Mouse (Mus musculus) megakaryocyte, embryonic 14.5 days (primary cell): ENCODE data around the gene Ddx49. TPM values are rescaled to one million over a fixed set of nuclear protein-coding genes. Genes with fewer than 3 reads are reported as not detected.

Experiments
- H3K27me3 ChIP-seq: replicated peaks from 2 replicates; pipeline ENCODE3; 2012; ENCODE audit warnings: inconsistent platforms
- H3K36me3 ChIP-seq: replicated peaks from 2 replicates; pipeline ENCODE3; 2012; ENCODE audit warnings: low read length, inconsistent platforms, mixed read lengths
- H3K4me1 ChIP-seq: 2 replicates; pipeline ENCODE4 v1.6.1; 2012; ENCODE audit warnings: inconsistent platforms
- H3K4me3 ChIP-seq: replicated peaks from 2 replicates; pipeline ENCODE3; 2012; ENCODE audit warnings: moderate library complexity, mild to moderate bottlenecking, inconsistent platforms
- H3K9me3 ChIP-seq: 2 replicates; pipeline ENCODE4 v1.6.1; 2012; ENCODE audit warnings: inconsistent platforms
- FLI1 ChIP-seq: IDR thresholded peaks from 2 replicates; pipeline ENCODE4 v1.6.1; 2012; ENCODE audit warnings: low read length, inconsistent platforms, mixed read lengths
- GATA1 ChIP-seq: IDR thresholded peaks from 3 replicates; pipeline ENCODE4 v1.6.1; 2012; ENCODE audit warnings: mixed read lengths, low read length, inconsistent platforms, borderline replicate concordance
- polyA plus RNA-seq: library from polyadenylated mRNA; stranded (reverse); fragments of >175 nt; gene quantifications from 2 replicates; pipeline ENCODE4 v1.2.3, GENCODE M21; 2012; ENCODE audit warnings: low replicate concordance; ENCODE audit not compliant: insufficient read depth

Ddx49 gene
- polyA plus RNA-seq, 1 experiment, result 36.4 TPM

GRCm38 (mm10) chr8:70284421-70284820 is 17.9 kb downstream of the Ddx49 start:
- Histone ChIP-seq H3K4me3 (peak overlapping the region; percentile 86), H3K36me3 (peaks cover 62% of the 10 kb centered on the region), H3K9me3 (no peaks in the 10 kb centered on the region), H3K4me1 (peaks cover 60% of the 10 kb centered on the region), H3K27me3 (no peaks in the 10 kb centered on the region)
- no peak for TF ChIP-seq FLI1
- TF ChIP-seq GATA1, result no peak

- TF ChIP-seq FLI1 (no peak), GATA1 (no peak)
- Histone ChIP-seq H3K9me3 (no peaks in the 10 kb centered on the region), H3K27me3 (no peaks in the 10 kb centered on the region), H3K4me3 (peak overlapping the region; percentile 92), H3K4me1 (peaks cover 68% of the 10 kb centered on the region), H3K36me3 (peaks cover 52% of the 10 kb centered on the region)
These were observed 18.9 kb downstream of the Ddx49 start for GRCm38 (mm10) chr8:70283136-70284077.

- peak within 1 kb of the TSS; percentile 92 for H3K4me3 ChIP-seq
- H3K4me1 ChIP-seq, result peaks cover 75% of the 10 kb centered on the region
- TF ChIP-seq FLI1 (no peak), GATA1 (no peak)
- H3K9me3 ChIP-seq, result no peaks in the 10 kb centered on the region
- H3K27me3 ChIP-seq, result no peaks in the 10 kb centered on the region
- peaks cover 46% of the 10 kb centered on the region for H3K36me3 ChIP-seq
These were observed 19.6 kb downstream of the Ddx49 start, which contains the start of gene Homer3 for GRCm38 (mm10) chr8:70282603-70283135. TSS of gene Homer3 (plus strand) at chr8:70282827.

GRCm38 (mm10) chr8:70281001-70281400 is 21.3 kb downstream of the Ddx49 start:
- H3K4me3 ChIP-seq, result peak overlapping the region; percentile 51
- peaks cover 89% of the 10 kb centered on the region for H3K4me1 ChIP-seq
- H3K36me3 ChIP-seq, result peaks cover 32% of the 10 kb centered on the region
- H3K9me3 ChIP-seq, result no peaks in the 10 kb centered on the region
- H3K27me3 ChIP-seq, result no peaks in the 10 kb centered on the region
- TF ChIP-seq GATA1, result no peak
- TF ChIP-seq FLI1, result no peak

- peaks cover 88% of the 10 kb centered on the region for H3K4me1 ChIP-seq
- peak overlapping the region; percentile 93 for H3K4me3 ChIP-seq
- H3K36me3 ChIP-seq, result peaks cover 22% of the 10 kb centered on the region
- no peak for TF ChIP-seq GATA1
- TF ChIP-seq FLI1, result no peak
- no peaks in the 10 kb centered on the region for H3K9me3 ChIP-seq
- H3K27me3 ChIP-seq, result no peaks in the 10 kb centered on the region
These were observed 23.0 kb downstream of the Ddx49 start for GRCm38 (mm10) chr8:70279266-70279665.

- H3K9me3 ChIP-seq, result no peaks in the 10 kb centered on the region
- peak overlapping the region; percentile 93 for H3K4me3 ChIP-seq
- H3K36me3 ChIP-seq, result peaks cover 22% of the 10 kb centered on the region
- peaks cover 93% of the 10 kb centered on the region for H3K4me1 ChIP-seq
- no peak for TF ChIP-seq GATA1
- TF ChIP-seq FLI1, result no peak
- H3K27me3 ChIP-seq, result no peaks in the 10 kb centered on the region
These were observed 24.1 kb downstream of the Ddx49 start for GRCm38 (mm10) chr8:70278175-70278574.

- Histone ChIP-seq H3K4me3 (peak overlapping the region; percentile 93), H3K4me1 (peaks cover 98% of the 10 kb centered on the region), H3K27me3 (no peaks in the 10 kb centered on the region), H3K9me3 (no peaks in the 10 kb centered on the region), H3K36me3 (peaks cover 22% of the 10 kb centered on the region)
- TF ChIP-seq FLI1, result peak; percentile 91
- peak; percentile 16; the same call in 1 of the 3 replicates for TF ChIP-seq GATA1
These were observed 25.8 kb downstream of the Ddx49 start for GRCm38 (mm10) chr8:70276476-70276875.

- TF ChIP-seq GATA1, result no peak
- TF ChIP-seq FLI1, result no peak
- H3K4me3 ChIP-seq, result no peak overlapping the region
- H3K4me1 ChIP-seq, result peaks cover 94% of the 10 kb centered on the region
- no peaks in the 10 kb centered on the region for H3K27me3 ChIP-seq
- peaks cover 11% of the 10 kb centered on the region for H3K36me3 ChIP-seq
- no peaks in the 10 kb centered on the region for H3K9me3 ChIP-seq
These were observed 27.9 kb downstream of the Ddx49 start for GRCm38 (mm10) chr8:70274350-70274749.

- H3K9me3 ChIP-seq, result no peaks in the 10 kb centered on the region
- peaks cover 94% of the 10 kb centered on the region for H3K4me1 ChIP-seq
- TF ChIP-seq FLI1, result no peak
- peaks cover 11% of the 10 kb centered on the region for H3K36me3 ChIP-seq
- no peaks in the 10 kb centered on the region for H3K27me3 ChIP-seq
- peak overlapping the region; percentile 78 for H3K4me3 ChIP-seq
These were observed 29.3 kb downstream of the Ddx49 start for GRCm38 (mm10) chr8:70272949-70273348.
